Mouse (Mus musculus) heart, embryonic 10.5 days (tissue): Measurements from ENCODE around the gene Mtfr1l. TPM values are rescaled to one million over a fixed set of nuclear protein-coding genes. Genes with fewer than 3 reads are reported as not detected.

Experiments used
- DNase-seq: peaks from one replicate; pipeline ENCODE4 v3.0.0-alpha.2; 2017; ENCODE audit warnings: low spot score
- H3K27ac ChIP-seq: fragments of 300-500 bp; sonication (generic); 2 replicates; pipeline ENCODE4 v1.5.1; 2016; ENCODE audit warnings: mild to moderate bottlenecking
- H3K27me3 ChIP-seq: fragments of 300-500 bp; sonication (generic); 2 replicates; pipeline ENCODE4 v1.6.1; 2016; ENCODE audit warnings: mild to moderate bottlenecking; ENCODE audit not compliant: poor library complexity, insufficient read depth, severe bottlenecking
- H3K36me3 ChIP-seq: fragments of 300-500 bp; sonication (generic); 2 replicates; pipeline ENCODE4 v1.6.1; 2016; ENCODE audit warnings: mild to moderate bottlenecking, moderate library complexity
- H3K4me1 ChIP-seq: fragments of 300-500 bp; sonication (generic); 2 replicates; pipeline ENCODE4 v1.6.1; 2016; ENCODE audit warnings: mild to moderate bottlenecking
- H3K4me3 ChIP-seq: fragments of 300-500 bp; sonication (generic); 2 replicates; pipeline ENCODE4 v1.5.1; 2016; ENCODE audit warnings: mild to moderate bottlenecking, moderate library complexity
- H3K9me3 ChIP-seq: fragments of 300-500 bp; sonication (generic); 2 replicates; pipeline ENCODE4 v1.6.1; 2016; ENCODE audit warnings: mild to moderate bottlenecking, moderate library complexity
- WGBS: fragments of 180-500 bp; shearing (Covaris S2); methylation state at CpG from one replicate; pipeline ENCODE4 v1.1.7; 2016; 5-methylcytosine and 5-hydroxymethylcytosine counted together
- polyA plus RNA-seq: library from polyadenylated mRNA; unstranded; fragments of >200 nt; fragmentation: Nextera tagmentation; extraction: Ambion mirVana; gene quantifications from 2 replicates; pipeline ENCODE4 v1.2.1, GENCODE M21; 2016

The Mtfr1l gene
- polyA plus RNA-seq = 155 and 166 TPM in 2 replicates

- Histone ChIP-seq H3K9me3 (no peaks in the 10 kb centered on the region), H3K36me3 (peaks cover 38% of the 10 kb centered on the region), H3K27me3 (no peaks in the 10 kb centered on the region), H3K4me1 (peaks cover 35% of the 10 kb centered on the region), H3K4me3 (peak within 1 kb of the TSS; percentile 88), H3K27ac (peak within 1 kb of the TSS; percentile 89)
- peak; percentile 99 for DNase-seq
- WGBS = under 1% methylated on average over 71 of the region's 71 CpGs
Measured at GRCm38 (mm10) chr4:134534932-134535786, at the start of gene Mtfr1l. Mtfr1l (minus strand) TSS chr4:134535387.

- Histone ChIP-seq H3K27ac (peak overlapping the region; percentile 56), H3K9me3 (no peaks in the 10 kb centered on the region), H3K36me3 (peaks cover 8% of the 10 kb centered on the region; the same call in 1 of the 2 replicates), H3K4me1 (peaks cover 66% of the 10 kb centered on the region), H3K4me3 (no peak overlapping the region), H3K27me3 (no peaks in the 10 kb centered on the region)
- DNase-seq = no peak
- WGBS = 65% methylated on average over 3 of the region's 3 CpGs
Measured at GRCm38 (mm10) chr4:134583513-134583912, 48.3 kb upstream of the Mtfr1l start.

- 45% methylated on average over 8 of the region's 8 CpGs for WGBS
- H3K27me3 ChIP-seq = no peaks in the 10 kb centered on the region
Measured at GRCm38 (mm10) chr4:134581365-134581764, 46.2 kb upstream of the Mtfr1l start.

GRCm38 (mm10) chr4:134580351-134581148 is 45.4 kb upstream of the Mtfr1l start:
- 72% methylated on average over 15 of the region's 15 CpGs for WGBS
- no peak for DNase-seq
- Histone ChIP-seq H3K4me3 (no peak overlapping the region), H3K36me3 (peaks cover 9% of the 10 kb centered on the region), H3K27me3 (no peaks in the 10 kb centered on the region), H3K27ac (peak overlapping the region; percentile 83), H3K4me1 (peaks cover 67% of the 10 kb centered on the region), H3K9me3 (no peaks in the 10 kb centered on the region)

More at GRCm38 (mm10) chr4:134581365-134581764, 46.2 kb upstream of the Mtfr1l start:
- Histone ChIP-seq H3K4me3 (no peak overlapping the region), H3K4me1 (peaks cover 61% of the 10 kb centered on the region), H3K27ac (peak overlapping the region; percentile 83), H3K9me3 (no peaks in the 10 kb centered on the region), H3K36me3 (0 out of 2 replicates have a peak, but pooled peaks cover 4% of the 10 kb centered on the region)
- no peak for DNase-seq

- no peak for DNase-seq
- peaks cover 71% of the 10 kb centered on the region for H3K4me1 ChIP-seq
- H3K36me3 ChIP-seq = peaks cover 18% of the 10 kb centered on the region
- H3K27ac ChIP-seq = peak overlapping the region; percentile 83
- WGBS = 7% methylated on average over 5 of the region's 5 CpGs
- H3K27me3 ChIP-seq = no peaks in the 10 kb centered on the region
- no peaks in the 10 kb centered on the region for H3K9me3 ChIP-seq
- peak overlapping the region; percentile 41 for H3K4me3 ChIP-seq
Measured at GRCm38 (mm10) chr4:134579620-134580019, 44.4 kb upstream of the Mtfr1l start.

- 5% methylated on average over 11 of the region's 11 CpGs for WGBS
- peak; percentile 89 for DNase-seq
- Histone ChIP-seq H3K4me3 (peak overlapping the region; percentile 41), H3K4me1 (peaks cover 67% of the 10 kb centered on the region), H3K27me3 (no peaks in the 10 kb centered on the region), H3K36me3 (peaks cover 18% of the 10 kb centered on the region), H3K27ac (peak overlapping the region; percentile 83), H3K9me3 (0 out of 2 replicates have a peak, but pooled peaks cover 2% of the 10 kb centered on the region)
Measured at GRCm38 (mm10) chr4:134579212-134579611, 44.0 kb upstream of the Mtfr1l start.

GRCm38 (mm10) chr4:134578407-134578806 is 43.2 kb upstream of the Mtfr1l start:
- no peak for DNase-seq
- no peaks in the 10 kb centered on the region for H3K27me3 ChIP-seq
- H3K9me3 ChIP-seq = 0 out of 2 replicates have a peak, but pooled peaks cover 3% of the 10 kb centered on the region
- 42% methylated on average over 5 of the region's 5 CpGs for WGBS
- peaks cover 59% of the 10 kb centered on the region for H3K4me1 ChIP-seq
- H3K36me3 ChIP-seq = peaks cover 23% of the 10 kb centered on the region
- peak overlapping the region; percentile 83 for H3K27ac ChIP-seq
- H3K4me3 ChIP-seq = peak overlapping the region; percentile 41; the same call in 1 of the 2 replicates

- Histone ChIP-seq H3K36me3 (peaks cover 32% of the 10 kb centered on the region), H3K4me3 (no peak overlapping the region), H3K9me3 (0 out of 2 replicates have a peak, but pooled peaks cover 3% of the 10 kb centered on the region), H3K27ac (peak overlapping the region; percentile 22; the same call in 1 of the 2 replicates), H3K4me1 (peaks cover 58% of the 10 kb centered on the region), H3K27me3 (no peaks in the 10 kb centered on the region)
- WGBS = 81% methylated on average over 2 of the region's 2 CpGs
- no peak for DNase-seq
Measured at GRCm38 (mm10) chr4:134577281-134577680, 42.1 kb upstream of the Mtfr1l start.

GRCm38 (mm10) chr4:134575486-134575885 is 40.3 kb upstream of the Mtfr1l start:
- 40% methylated on average over 11 of the region's 11 CpGs for WGBS
- no peaks in the 10 kb centered on the region for H3K27me3 ChIP-seq
- H3K9me3 ChIP-seq = 0 out of 2 replicates have a peak, but pooled peaks cover 3% of the 10 kb centered on the region
- no peak for DNase-seq
- no peak overlapping the region for H3K4me3 ChIP-seq
- peaks cover 45% of the 10 kb centered on the region for H3K4me1 ChIP-seq
- peaks cover 41% of the 10 kb centered on the region for H3K36me3 ChIP-seq
- H3K27ac ChIP-seq = peak overlapping the region; percentile 39; the same call in 1 of the 2 replicates

GRCm38 (mm10) chr4:134572449-134573300 is 37.5 kb upstream of the Mtfr1l start:
- Histone ChIP-seq H3K9me3 (0 out of 2 replicates have a peak, but pooled peaks cover 3% of the 10 kb centered on the region), H3K4me1 (peaks cover 18% of the 10 kb centered on the region), H3K27me3 (no peaks in the 10 kb centered on the region; the same call in 1 of the 2 replicates), H3K36me3 (peaks cover 67% of the 10 kb centered on the region), H3K27ac (no peak overlapping the region), H3K4me3 (no peak overlapping the region)
- DNase-seq = no peak
- 87% methylated on average over 24 of the region's 24 CpGs for WGBS

- H3K27ac ChIP-seq = no peak overlapping the region
- 0 out of 2 replicates have a peak, but pooled peaks cover 3% of the 10 kb centered on the region for H3K9me3 ChIP-seq
- H3K4me3 ChIP-seq = no peak overlapping the region
- peaks cover 18% of the 10 kb centered on the region for H3K4me1 ChIP-seq
- 73% methylated on average over 14 of the region's 14 CpGs for whole genome bisulfite sequencing
- no peaks in the 10 kb centered on the region; the same call in 1 of the 2 replicates for H3K27me3 ChIP-seq
- H3K36me3 ChIP-seq = peaks cover 79% of the 10 kb centered on the region
- no peak for DNase-seq
Measured at GRCm38 (mm10) chr4:134570704-134571451, 35.7 kb upstream of the Mtfr1l start.
